Mouse (Mus musculus) heart, adult 2 months (tissue): Measurements from ENCODE around the gene Zfp764.

Experiments
- CTCF ChIP-seq: fragments of 200-600 bp; IDR thresholded peaks from 2 replicates; pipeline ENCODE4 v1.8.1; 2022; ENCODE audit warnings: antibody characterized with exemption, mild to moderate bottlenecking, moderate library complexity
- POLR2A ChIP-seq: fragments of 200-500 bp; IDR thresholded peaks from 2 replicates; pipeline ENCODE4 v1.6.1; 2011; ENCODE audit warnings: mild to moderate bottlenecking, low read depth, low read length, control low read depth; ENCODE audit not compliant: insufficient read depth

GRCm38 (mm10) chr7:127402980-127403379 lies 3.6 kb downstream of the Zfp764 start:
- TF ChIP-seq POLR2A (no peak), CTCF (0 out of 2 replicates have a peak, but pooled peaks have one; percentile 5)
